Mouse (Mus musculus): ENCODE measurements around the gene Lmna.
A peak's percentile ranks its signal among the peaks of the same experiment; 100 is the strongest.

Lmna gene

DNA sequence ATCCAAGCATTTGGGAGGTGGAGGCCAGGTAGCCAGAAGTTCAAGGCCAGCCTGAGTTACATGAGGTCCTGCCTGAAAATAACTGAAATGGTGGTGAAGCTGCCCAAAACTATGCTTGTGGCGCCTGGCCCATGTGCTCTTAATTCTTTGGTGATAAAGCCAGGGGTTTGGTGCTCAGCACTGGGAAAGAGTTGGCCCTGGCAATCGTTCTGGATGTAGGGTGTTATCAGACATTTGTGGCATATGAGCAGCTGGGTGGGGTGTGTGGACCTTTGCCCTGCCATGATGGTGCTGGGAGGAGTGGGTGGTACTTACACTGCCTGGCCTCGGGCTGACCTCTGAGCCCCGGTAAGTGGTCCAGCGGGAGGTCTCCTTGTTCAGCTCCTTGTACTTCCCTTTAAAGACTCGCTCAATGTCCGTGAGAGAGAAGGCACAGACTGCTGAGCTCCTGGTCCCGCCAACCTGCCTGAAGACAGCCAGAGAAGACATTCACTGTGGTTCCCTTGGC is 62.0 kb downstream of the Lmna start:
- DNase-seq (ENCODE audit: low spot score in 2 of 2), result no peak

DNA sequence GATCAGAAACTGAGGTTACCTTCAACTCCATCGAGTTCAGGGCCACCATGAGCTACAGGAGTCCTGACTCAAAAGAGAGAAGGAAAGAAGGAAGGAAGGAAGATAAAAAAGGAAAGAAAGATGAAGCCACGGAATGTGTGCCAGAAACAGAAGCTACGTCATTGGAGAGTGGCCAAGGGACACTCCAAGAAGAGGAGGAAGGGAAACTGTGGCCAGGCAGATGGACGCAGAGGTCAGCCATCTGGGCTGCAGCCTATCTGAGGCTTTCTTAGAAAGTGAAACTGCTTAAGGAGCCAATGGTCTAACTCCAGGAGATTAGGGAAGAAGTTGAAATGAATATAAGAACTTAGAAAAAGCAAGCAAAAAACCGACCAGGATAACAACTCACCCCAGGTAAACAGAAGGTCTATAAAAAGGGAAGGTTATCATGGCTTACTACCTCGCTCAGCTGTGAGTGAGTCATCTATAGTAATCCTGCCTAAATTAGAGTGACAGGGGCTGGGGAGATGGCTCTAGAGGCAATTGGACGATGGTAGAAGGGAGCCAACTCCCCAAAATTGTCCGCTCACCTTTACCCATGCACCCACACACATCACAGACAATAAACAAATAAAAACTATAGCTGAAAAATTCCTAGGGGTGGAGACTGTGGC is 63.2 kb downstream of the Lmna start:
- no peak for DNase-seq (ENCODE audit: low spot score in 2 of 2)

GRCm38 (mm10) chr3:88442888-88443287 is 66.9 kb downstream of the Lmna start:
- DNase-seq (ENCODE audit: low spot score in 2 of 2), result peak in 1 of 2 experiments; percentile 63

GRCm38 (mm10) chr3:88442488-88442887 is 67.3 kb downstream of the Lmna start:
- no peak for DNase-seq (ENCODE audit: low spot score in 2 of 2)

DNA sequence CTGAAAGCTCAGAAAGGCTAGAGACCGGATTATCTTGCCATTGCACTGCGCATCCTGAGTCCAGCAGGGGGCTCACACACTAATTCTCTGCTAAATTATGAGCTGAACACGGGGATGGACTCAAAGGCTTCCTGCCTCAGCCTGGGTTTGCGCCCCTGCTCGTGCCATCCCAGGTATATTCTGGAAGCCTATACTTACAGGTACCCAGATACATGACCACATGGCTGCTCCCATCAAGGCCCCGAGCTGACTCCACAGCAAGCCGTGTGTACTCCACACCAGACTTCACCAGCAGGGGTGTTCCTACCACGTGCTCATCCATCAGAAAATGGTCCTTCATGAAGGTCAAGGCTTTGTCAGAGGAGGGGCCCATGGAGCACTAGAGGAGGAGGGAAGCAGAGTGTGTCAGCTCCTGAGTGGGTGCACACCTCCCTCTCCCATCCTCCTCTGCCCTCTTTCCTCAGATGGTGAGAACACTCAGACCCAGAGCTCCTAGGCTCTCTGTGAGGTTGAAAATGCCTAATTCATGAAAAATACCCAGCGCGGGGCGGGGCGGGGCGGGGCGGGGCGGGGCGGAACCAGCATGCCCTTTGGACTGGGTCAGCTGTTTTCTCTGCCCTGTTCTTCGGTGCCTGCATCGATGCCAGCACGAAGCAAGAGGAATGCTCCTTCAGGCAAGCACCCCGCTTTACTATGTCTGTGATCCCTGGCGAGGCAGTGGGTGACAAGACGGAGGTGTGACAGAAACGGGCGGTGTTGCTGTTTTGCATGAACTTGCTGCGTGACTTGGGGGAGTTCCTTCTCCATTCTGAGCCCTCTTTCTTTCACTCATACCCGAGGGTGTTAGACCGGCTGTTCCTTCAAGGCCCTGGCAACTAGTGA is 69.0 kb downstream of the Lmna start:
- no peak for DNase-seq (ENCODE audit: low spot score in 2 of 2)

GRCm38 (mm10) chr3:88439582-88439981 is 70.2 kb downstream of the Lmna start:
- no peak for DNase-seq (ENCODE audit: low spot score in 2 of 2)

GRCm38 (mm10) chr3:88437454-88437853 is 72.3 kb downstream of the Lmna start:
- no peak for DNase-seq (ENCODE audit: low spot score in 2 of 2)

DNA sequence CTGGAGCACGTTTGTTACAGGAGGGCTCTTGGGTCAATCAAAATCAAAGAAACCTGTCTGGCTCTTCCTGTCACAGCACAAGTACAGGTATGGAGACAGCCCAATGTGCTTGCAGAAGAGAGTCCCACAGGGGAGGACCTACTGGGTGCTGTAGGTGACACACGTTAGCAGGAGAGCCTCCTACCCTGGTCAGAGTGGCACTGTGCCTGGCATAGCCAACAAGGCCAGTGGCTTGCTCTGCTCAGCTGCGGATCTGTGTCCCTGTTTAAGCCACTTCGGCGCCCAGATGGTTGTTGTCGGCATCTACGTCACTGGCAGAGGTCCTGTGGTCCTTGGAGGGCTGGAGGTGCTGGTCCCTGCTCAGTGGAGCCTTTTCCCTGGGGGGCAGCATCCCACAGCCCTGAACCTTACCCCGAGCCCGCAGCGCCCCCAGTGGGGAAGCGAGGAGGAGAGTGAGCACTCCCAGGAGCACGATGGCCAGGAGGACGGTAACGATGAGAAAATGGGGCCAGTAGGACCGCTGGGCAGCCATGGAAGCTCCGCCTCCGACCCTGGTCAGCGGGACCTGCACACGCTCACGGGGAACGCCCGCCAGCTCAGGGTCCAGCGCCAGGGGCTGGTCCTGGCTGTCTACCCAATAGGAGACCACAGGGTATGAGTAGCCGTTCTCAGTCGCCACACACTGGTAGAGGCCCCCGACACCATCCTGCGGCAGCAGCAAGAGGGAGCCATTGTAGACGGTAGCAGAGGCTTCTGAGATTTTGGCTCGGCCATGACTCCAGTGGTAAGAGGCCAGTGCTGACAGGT is 73.2 kb downstream of the Lmna start:
- no peak for DNase-seq (ENCODE audit: low spot score in 2 of 2)

DNA sequence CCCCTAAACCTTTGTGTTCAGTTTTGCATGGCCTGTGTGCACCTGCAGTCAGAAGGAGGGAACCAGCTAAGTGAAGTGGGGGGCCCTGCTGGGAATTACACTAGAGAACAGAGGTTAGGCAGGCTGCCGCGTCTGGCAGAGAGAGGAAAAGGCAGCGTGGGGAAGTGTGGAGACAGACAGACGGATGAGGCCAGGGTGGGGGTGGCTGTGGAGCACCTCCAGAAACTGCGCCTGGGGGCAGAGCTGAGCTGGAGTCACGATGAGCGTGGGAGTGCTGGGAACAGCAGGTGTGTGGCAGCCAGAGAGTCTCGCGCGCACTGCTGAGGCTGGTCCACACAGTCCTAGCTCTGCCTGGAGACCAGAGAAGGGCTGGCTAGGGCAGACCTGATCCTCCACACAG is 74.2 kb downstream of the Lmna start:
- no peak for DNase-seq (ENCODE audit: low spot score in 2 of 2)

Measured in urinary bladder, adult 18-20 months (tissue).